Mouse (Mus musculus) retina, adult 2 months (tissue): ENCODE data around the gene Polr1c.

ENCODE experiments used
- DNase-seq: peaks from one replicate; pipeline ENCODE4 v3.0.0-alpha.2; 2012; ENCODE audit warnings: low read depth, low spot score

Gene Polr1c

DNA sequence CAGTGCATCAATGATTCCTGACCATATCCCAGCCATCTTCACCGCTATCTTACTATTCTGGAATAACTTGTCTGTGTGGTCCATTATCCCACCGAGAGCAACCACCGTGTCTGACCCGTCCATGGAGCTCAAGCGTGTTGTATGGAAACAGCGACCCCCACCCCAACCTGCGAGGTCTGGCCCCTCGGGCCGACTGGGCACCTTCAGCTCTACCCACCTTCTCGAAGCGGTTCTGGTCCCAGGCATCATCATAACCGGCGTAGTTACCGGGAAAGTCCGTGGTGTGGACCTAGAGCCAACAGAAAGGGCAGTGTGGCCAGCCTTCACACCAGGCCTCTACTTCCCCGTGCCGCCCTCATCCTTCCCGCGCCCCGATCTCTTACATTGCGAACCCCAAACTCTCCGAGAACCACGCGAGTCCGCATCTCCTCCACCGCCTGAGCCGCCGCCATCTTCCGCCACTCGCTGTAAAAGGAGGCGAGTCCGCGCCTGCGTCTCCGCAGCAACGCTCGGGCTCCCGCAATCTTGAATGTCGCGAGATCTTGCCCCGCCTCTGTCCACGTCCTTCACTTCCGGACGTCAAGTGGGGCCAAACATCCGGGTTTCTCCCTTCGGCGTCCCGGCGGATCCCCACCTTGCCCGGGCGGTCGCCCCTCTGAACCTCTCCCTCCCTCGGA, at the start of gene Polr1c, which contains the start of gene Yipf3:
Gene Polr1c, minus strand, starts transcription at position 543 of the 677 bp plus-strand sequence.
Gene Yipf3, plus strand, starts transcription at position 569 of the 677 bp plus-strand sequence.
- DNase-seq = peak; percentile 83

DNA sequence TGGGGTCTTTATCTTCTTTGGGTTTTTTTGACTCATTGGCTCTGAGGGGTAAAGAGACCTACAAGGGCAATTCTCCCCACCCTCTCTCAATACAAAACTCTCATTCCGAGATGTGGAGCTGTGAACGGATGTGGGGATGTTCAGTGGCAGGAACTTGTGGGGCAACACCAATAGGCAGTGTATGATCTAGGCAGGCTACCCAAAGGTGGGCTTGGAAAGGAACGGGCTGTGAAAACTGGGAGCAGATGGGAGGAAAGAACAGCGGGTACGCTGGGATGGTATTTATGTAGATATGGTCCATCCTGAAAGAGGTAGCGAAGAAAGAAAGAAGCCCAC, 49.1 kb upstream of the Polr1c start:
- no peak for DNase-seq

DNA sequence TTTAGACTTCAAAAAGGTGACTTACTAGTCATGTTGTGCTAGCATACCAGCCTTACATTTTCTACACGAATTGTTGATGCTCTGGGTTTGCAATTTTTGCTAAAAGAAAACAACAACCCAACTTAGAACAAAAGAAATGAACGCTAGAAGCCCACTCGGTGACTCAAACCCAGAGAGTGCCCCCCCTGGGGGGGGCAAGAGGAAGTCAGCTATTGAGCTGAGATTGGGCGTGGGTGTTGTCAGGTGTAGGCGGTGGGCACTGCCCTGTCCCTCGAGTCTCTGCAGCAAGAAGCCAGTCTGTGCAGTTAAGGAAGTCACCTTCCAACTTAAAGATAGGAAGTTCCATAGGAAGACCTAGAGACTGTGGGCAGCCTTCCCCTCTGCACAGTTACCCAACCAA, 48.7 kb upstream of the Polr1c start:
- no peak for DNase-seq

DNA sequence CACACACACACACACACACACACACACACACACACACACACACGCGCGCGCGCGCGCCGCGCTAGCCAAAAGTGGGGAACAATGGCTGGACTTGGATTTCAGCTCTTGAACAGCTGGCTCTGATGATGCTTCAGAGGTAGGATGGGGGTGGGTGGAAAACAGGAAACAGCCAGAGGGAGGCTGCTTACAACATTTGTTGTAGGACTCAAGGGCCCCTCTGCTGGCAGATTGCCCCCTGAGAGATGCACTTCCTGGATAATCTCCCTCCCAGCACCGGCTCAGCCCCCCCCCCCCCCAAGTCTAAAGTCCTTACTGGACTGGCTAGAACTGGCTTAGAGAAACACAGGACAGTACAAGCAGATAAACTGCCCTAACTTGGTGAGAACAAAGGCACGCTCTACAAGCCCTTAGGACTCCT, 39.8 kb upstream of the Polr1c start:
- no peak for DNase-seq

DNA sequence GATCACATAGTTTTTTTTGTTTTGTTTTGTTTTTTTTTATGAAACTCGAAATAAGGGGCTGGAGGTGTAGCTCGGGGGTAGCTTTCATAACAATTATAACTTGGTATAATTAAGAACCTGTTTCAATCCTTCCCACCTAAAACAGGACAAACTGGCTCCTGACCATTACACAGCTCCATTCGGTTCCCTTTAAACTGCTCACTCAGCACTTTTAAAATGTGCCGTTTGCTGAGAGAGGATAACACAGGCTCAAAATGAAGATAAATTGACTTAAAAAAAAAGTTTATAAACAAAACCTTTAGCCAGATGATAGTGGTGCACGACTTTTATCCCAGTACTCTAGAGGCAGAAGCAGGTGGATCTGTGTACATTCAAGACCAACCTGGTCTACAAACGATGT, 37.6 kb upstream of the Polr1c start:
- no peak for DNase-seq

DNA sequence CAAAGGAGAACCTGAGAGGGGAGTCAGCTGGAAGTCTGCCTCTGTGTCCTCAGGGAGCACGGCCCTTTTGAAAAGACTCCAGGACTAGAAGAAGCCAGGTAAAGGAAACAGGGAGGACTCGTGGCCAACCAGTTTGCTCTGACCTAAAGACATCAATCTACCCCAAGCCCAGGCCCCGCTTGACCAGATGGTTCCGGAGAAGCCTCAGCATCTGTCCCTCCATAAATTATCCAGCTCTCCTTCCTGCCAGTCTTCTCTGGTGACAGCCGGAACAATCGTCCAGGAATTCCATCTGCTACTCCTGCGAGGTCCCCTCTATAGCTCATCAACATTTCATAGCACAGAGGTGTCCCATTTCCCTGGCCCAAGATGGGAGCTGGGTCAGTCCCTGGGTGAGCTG, 36.8 kb upstream of the Polr1c start:
- no peak for DNase-seq

DNA sequence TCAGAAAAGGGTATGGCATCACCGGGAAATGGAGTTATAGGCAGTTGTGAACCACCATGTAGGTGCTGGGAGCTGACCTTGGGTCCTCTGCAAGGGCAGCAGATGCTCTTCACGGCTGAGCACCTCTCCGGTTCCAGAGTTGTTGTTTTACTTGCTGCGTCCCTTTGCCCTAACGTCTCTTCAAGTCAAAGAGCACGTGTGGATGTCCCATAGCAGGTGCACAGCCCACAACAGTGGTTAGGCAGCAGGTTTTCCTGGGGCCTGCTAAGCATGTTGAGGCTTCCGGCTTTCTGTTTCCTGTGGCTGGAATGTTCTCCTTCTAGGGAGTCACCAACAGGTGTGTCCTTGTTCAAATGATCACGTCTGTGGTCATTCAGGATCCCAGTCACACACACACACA, 36.1 kb upstream of the Polr1c start:
- no peak for DNase-seq

DNA sequence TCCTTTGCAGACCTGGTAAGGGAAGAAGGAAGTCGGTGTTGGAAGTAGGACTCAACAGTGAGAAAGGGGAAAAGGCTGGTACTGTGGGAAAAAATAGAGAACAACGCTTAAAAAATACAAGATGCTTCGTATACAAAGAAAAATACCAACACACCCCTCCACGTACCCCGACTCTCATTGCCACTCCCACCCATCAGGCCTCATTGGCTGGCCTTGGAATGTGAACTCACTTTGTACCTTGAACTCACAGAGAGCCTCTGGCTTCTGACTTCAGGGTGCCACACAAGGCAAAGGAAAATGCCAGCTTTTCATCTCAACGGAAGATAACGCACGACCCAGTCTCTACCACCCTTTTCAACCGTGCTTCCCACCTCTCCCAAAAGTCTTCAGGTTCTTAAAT, 35.3 kb upstream of the Polr1c start:
- DNase-seq = no peak

DNA sequence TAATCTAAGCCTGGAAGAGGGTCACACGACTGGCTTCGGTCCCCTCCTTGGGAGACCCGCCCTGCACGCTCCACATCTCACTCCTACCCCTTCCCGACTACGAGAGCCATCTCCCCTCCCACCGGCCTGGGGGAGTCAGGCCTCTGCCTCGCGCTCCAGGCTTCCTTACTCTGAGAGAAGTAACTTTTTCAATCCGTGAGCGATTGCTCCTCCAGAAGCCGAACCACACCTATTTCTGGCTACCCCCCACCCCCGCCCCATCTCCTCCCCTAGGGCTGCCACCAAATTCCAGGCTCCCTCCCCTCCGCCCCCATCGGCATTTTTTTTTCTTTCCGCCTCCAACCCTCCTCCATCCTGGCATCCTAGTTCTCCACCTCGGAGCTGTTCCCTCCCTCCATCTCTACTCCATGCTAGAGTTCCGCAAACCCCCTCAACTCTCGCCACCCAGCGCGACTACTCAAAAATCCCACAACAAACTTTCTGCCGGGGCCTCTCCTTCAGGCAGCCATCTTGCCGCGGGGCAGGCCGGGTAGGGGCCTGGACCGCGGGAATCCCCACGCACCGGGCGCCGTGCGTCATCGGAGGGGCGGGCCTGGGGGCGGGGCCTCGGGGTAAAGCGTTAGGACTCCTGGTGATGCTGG, 34.7 kb upstream of the Polr1c start, which contains the start of gene Tjap1:
Gene Tjap1, minus strand, starts transcription at position 544 of the 641 bp plus-strand sequence.
- DNase-seq = peak; percentile 67

DNA sequence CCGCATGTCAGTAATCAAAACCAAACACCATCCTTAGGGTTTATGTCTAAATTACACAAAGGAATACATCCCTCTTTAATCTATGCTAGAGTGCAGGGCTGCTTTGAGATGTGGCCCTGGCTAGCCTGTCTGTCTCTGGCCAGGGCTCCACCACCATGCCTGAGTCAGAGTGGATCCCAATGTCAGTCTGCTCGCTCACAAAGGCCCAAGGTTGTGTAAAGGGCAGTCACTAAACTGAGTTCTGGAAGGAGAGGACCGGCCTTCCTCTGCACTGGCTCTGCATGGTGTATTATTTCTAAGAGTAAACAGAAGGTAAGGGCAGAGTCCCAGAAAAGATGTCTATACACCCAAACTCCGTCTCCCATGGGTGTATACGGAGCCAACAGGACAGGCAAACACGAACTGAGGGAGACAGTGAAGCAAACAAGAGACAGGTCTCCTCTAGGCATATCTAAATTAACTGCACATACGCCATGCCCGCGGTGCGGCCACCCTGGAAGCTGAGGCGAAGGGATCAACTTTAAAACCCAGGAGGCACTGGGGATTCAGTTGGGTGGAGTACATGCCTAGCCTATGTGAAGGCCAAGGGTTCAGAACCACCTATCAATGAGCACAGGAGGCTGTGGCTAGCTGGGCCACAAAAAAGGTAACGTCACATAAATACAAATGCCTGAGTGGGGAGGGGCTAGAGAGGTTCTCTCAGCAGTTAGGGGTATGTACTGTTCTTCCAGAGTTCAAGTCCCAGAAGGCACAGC, 30.3 kb upstream of the Polr1c start:
- DNase-seq = no peak

DNA sequence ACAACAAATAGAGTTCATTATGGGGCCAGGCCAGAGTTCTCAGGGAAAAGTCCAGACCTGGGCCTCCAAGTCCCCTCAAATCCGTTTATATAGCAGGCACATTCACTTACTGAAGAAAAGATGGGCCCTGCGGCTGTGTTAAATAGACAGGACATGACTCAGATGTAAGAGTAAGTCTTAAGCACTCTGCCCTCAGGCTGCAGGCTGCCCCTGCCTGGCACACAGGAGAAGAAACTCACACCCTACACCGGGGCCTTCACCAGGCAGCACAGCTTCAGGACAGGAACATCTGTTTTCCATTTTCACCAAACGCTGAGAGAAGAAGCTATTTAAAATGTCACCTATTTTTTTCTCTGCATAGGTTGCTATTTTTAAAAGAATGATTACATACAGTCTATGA, 29.7 kb upstream of the Polr1c start:
- no peak for DNase-seq

DNA sequence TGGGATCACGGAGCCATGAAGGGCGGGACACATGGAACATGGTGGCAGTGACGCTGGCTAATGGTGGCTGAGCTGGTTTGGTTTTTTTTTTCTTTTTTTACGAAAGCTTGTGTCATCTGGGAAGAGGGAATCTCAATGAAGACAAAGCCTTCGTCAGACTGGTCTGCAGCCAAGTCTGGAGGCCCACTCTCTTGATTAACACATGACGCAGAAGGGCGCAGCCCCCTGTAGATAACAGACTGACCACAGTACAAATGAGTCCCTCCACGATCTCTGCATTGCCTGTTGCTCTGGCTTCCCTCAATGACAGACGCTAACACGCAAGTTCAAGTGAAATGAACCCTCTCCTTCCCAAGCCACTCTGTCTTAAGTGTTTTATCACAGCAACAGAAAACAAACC, 27.7 kb upstream of the Polr1c start:
- no peak for DNase-seq

DNA sequence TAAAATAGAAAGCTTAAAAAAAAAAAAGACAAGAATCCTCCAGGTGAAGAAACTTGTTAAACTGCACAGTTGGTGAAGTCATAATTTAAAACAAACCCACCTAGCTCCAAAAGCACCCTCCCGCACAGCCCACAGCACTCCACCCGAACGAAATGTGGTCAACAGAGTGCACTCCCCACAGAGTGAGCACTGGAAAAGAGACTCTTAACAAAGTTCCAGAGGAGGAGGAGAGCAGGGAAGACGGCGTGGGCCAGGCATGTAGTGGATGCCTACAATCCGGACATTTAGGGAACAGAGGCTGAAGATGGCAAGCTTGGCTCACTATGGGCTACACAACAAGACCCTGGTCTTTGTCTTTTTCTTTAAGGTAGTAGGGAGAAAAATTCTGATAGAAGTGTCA, 27.2 kb upstream of the Polr1c start:
- DNase-seq = no peak

DNA sequence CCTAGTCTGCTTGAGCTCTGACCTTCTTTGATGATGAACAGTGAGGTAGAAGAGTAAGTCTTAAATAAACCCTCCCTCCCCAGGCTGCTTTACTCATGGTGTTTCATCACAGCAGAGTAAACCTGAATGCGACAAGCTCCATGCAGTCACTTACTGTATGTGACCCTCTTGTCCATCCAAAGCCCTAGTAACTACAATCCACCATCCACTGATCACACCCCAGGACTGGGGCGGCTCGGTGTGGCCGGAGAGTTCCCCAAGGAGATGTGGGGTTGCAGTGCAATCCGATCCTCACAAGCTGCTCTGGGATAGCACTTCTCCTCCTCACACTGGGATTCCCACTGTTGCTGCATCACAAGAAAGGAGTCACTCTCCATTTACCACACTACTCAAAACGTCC, 26.6 kb upstream of the Polr1c start:
- no peak for DNase-seq

DNA sequence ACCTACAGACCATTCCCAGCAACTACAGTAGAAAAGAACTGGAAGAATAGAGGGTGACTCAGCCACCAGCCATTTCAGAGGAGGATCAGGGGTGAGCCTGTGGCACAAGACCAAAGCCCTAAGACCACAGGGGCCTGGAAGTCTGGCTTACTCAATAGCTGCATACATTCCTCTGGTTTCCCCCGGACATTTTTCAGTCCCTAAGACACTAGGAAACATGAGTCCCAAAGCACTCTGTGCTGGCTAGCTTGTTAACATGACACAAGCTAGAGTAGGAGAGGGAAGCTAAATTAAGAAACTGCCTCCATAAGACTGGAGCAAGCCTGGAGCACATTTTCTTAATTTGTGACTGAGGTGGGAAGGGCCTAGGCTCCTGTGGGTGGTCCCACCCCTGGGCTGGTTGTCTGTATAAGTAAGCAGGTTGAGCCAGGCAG, 26.0 kb upstream of the Polr1c start:
- DNase-seq = no peak

DNA sequence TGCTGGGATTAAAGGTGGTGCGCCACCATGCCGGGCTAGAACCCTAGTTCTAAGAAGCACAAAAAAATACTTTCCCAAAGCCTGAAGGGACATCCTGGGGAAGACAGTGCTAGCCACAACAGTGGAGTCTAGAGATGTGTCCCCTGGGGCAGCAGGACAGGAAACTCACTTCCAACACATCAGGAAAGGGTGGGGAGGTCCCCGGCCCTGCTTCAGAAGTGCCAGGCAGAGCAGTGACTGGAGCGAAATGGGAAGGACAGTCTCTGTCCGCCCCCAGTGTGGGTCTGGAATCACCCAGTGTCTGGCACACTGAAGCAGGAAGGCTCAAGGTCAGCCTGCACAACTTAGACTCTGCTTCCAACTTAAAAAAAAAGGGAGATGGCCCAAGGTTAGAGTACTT, 24.8 kb upstream of the Polr1c start:
- no peak for DNase-seq

DNA sequence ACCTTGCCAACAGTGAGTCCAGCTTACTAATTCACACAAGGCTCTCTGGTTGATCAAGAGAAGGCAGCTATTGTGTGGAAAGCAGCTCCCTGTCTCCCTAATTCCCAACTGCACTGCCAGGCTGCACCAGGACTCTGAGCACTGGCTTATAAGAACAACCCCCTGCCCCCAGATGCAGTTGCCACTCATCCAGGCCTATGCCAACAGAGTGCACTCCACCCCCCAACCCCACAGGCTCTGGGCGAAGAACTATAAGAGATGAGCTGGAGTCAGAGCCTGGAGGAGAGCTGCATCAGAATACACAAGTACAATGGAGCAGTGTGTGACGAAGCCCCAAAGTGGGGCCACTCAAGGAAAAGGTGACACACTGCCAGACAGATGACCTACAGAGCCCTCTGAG, 24.2 kb upstream of the Polr1c start:
- DNase-seq = no peak

DNA sequence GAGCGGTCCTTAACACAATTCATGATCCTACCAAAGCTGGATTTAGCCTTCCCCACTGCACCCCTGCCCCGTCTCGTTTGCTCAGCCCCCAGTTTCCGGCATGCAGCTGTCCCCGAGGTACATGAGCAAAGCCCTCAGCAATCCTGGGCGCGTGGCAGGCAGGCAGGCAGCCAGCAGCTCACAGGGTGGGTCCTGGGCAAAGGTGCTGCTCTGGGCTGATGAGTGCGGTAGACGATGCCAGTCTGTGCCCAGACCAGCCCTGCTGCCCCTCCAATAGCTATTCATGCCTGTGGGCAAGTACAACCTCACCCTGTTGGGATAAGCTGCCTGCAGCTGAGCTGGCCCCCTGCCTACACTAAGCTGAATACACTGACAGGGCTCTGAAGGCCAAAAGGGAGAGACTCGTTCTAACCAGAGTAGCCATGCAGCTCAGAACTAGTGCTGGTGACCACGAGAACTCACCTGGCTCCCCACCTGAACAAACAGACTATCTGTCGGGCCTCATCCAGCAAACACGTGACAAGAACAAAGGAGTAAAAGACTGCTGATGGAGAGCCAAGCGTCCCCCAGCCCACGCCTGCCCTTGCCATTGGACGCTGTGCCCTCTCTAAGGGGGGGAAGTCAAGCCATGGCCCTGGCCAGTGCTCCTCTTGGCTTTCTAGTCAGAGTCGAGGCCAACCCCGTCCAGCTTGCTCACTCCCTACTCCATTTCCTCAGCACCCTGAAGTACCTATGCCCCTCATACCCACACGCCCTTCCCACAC, 22.1 kb upstream of the Polr1c start:
- DNase-seq = no peak

DNA sequence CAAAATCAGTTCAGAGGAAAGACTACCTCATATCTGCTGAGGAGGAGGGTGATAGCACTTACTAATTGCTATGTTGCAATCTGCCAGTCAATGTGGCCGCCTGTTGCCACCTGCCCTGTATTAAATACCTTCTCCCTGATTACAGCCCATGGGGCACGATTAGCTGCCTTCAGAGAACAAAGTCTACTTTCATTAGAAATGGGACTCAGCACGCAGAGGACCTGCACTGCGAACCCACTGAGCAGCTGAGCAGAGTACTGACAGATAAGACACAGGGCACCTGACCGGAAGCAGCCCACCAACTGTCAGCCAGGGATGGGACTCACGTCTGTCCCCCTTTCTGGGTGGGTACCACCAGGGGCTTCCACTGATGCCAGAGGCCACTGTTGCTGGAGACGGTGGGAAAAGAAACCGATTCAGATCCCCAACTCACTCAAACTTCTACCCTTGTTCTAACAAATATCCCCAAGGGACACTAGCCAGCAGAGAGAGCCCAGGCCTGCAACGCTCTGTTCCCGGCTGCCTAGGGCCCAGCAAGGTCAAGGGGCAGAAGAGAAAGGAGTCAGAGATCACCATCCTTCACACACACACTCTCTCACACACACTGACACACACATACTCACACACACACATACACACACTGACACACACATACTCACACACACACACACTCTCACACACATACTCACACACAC, 20.3 kb upstream of the Polr1c start:
- no peak for DNase-seq

DNA sequence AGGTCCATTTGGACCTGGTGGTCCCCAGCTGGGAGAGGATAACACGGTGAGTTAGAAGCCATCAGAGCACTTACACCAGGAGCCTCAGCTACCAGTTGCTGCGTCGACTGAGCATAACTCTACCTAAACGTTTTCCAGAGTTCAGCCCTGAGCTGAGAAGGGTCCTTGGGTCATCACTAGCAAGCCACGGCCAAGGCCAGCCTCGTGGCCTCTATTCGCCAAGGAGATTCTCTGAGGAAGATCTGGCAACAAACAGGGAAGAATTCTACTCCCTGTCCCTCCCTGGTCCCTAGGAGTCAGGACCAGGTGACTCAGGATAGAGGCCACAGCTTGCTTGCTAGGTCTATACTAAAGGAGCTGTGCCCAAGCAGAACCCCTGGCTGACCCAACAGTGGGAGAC, 19.7 kb upstream of the Polr1c start:
- no peak for DNase-seq

DNA sequence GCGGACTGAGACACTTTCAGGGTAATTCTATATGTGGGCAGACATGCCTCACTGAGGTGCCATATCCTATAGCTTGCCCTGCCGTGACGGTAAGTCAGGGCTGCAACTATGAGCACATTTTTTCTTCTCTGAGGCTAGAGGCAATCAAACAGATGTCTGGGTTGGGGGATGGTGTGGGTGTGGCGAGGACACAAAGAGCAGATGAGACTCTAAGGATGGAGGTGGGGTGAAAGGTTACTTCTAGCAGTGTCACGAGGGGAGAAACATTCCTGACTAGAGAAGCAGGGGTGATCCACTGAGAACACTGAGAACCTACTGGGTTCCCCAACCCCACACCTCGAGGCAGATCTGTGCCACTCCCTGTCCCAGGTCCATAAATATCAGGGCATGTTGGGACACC, 19.1 kb upstream of the Polr1c start:
- DNase-seq = no peak
